Mouse (Mus musculus): ENCODE results near the gene Gm49368. TPM values are rescaled to one million over a fixed set of nuclear protein-coding genes. Genes with fewer than 3 reads are reported as not detected.

Gm49368 gene
- polyA plus RNA-seq (2015; fragmentation: Nextera tagmentation; extraction: Ambion mirVana): 0.80 TPM in 1 of 2 replicates, not detected in the other

DNA sequence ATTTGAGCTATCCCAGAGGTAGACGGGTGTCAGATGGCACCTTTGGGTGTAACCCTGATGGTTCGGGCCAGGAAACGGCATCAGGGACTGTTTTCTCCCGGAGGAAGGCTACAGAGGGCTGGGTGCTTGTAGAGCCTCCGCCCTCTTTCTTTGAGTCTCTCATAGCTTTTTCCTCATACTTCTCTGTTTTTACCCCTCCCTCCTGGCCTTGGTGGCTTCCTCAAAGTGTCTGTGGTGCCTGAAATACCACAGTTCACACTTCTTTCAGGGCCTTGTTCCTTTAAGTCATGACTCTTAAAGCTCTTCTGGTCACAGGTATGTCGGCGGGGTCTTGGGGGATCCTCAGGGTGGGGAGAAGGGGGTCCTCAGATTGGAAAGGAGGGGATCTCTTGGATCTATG lies at the start of gene Gm49368, which contains the start of gene Itgam:
Gm49368 (plus strand) TSS at position 228 of the 400 bp plus-strand sequence.
Itgam (plus strand) TSS at position 185 of the 400 bp plus-strand sequence.

DNA sequence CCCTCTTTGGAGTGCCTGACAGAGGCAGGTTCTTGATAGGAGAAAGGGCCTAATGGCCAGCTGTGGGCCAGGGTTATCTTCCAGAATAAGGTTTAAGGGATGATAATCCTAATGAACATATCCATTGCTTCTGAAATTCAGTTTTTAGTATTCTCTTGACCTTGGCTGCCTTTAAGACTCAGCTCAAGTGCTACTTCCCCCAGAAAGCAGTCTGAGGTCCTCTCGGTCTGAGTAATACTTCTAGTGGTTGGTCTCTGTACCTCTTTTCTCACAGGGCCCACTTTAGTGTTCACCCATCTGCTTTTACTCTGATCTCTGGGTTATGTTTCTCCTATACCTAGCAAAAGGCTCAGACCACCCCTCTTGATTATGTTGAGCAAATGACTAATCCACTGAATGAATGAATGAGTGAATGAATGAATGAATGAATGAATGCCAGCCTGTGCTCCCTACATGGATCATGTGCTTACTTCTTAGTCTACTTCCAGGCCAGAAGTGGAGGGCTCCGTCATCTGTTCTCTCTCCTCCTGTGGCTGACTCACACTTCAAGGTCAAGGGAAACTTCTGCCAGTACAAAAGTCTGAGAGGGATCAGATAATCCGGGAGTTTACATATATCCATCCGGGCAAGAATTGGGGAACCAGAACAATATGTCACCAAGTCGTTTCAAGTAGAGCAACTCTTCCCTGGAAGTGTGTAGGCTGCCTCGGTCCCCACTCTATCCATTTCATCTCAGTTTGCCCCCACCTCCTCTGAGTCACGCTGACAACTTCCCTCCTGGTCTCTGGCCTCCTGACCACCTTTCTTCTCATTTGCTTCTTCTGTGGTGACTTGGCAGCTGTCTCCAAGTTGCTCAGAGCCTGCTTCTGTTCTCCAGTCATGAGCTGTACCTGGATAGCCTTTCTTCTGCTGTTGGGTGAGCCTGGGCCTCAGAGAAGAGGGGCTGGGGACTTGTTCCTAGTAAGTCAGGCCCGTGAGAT lies 66.5 kb downstream of the Gm49368 start, which contains the start of gene Itgax:
Itgax (plus strand) TSS at position 807 of the 980 bp plus-strand sequence.

DNA sequence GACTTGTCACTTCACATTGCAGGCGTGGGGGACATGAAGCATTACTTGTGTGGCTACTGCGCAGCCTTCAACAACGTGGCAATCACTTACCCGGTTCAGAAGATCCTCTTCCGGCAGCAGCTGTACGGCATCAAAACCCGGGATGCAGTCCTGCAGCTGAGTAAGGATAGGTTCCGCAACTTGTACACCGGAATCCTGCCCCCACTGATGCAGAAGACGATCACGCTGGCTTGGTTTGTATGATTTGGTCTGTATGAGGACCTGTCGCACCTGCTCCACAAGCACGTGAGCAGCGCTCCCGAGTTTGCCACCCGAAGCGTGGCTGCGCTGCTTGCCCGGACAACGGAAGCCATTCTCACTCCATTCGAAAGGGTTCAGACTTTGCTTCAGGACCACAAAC lies 91.6 kb downstream of the Gm49368 start, which contains the start of gene Itgad:
Itgad (plus strand) TSS at position 301 of the 400 bp plus-strand sequence.

Other genes with a start within 250 kb of the Gm49368 start
- gene Stx4a, start 238.4 kb upstream of the Gm49368 start, polyA plus RNA-seq (2015; fragmentation: Nextera tagmentation; extraction: Ambion mirVana): 47.2 and 47.9 TPM in 2 replicates
- gene Stx1b, start 238.1 kb upstream of the Gm49368 start, polyA plus RNA-seq (2015; fragmentation: Nextera tagmentation; extraction: Ambion mirVana): 0.67 and 1.3 TPM in 2 replicates
- 3.5 and 3.8 TPM in 2 replicates for gene Zfp646, start 186.5 kb upstream of the Gm49368 start, polyA plus RNA-seq (2015; fragmentation: Nextera tagmentation; extraction: Ambion mirVana)
- 6.5 and 6.9 TPM in 2 replicates for gene Zfp668, start 185.9 kb upstream of the Gm49368 start, polyA plus RNA-seq (2015; fragmentation: Nextera tagmentation; extraction: Ambion mirVana)
- 0.65 and 0.75 TPM in 2 replicates for gene Prss53, start 171.7 kb upstream of the Gm49368 start, polyA plus RNA-seq (2015; fragmentation: Nextera tagmentation; extraction: Ambion mirVana)
- not detected in 2 replicates for gene Gm21974, start 167.2 kb upstream of the Gm49368 start, polyA plus RNA-seq (2015; fragmentation: Nextera tagmentation; extraction: Ambion mirVana)
- 151 and 156 TPM in 2 replicates for gene Vkorc1, start 167.1 kb upstream of the Gm49368 start, polyA plus RNA-seq (2015; fragmentation: Nextera tagmentation; extraction: Ambion mirVana)
- 103 and 107 TPM in 2 replicates for gene Bckdk, start 158.6 kb upstream of the Gm49368 start, polyA plus RNA-seq (2015; fragmentation: Nextera tagmentation; extraction: Ambion mirVana)
- gene Kat8, start 150.2 kb upstream of the Gm49368 start, polyA plus RNA-seq (2015; fragmentation: Nextera tagmentation; extraction: Ambion mirVana): 16.2 and 16.4 TPM in 2 replicates
- gene Prss8, start 132.6 kb upstream of the Gm49368 start, polyA plus RNA-seq (2015; fragmentation: Nextera tagmentation; extraction: Ambion mirVana): 27.0 and 30.7 TPM in 2 replicates
- 7.0 and 8.1 TPM in 2 replicates for gene Prss36, start 116.0 kb upstream of the Gm49368 start, polyA plus RNA-seq (2015; fragmentation: Nextera tagmentation; extraction: Ambion mirVana)
- 172 TPM in 2 replicates for gene Fus, start 95.2 kb upstream of the Gm49368 start, polyA plus RNA-seq (2015; fragmentation: Nextera tagmentation; extraction: Ambion mirVana)
- 74.4 and 124 TPM in 2 replicates for gene Pycard, start 68.8 kb upstream of the Gm49368 start, polyA plus RNA-seq (2015; fragmentation: Nextera tagmentation; extraction: Ambion mirVana)
- gene Trim72, start 58.7 kb upstream of the Gm49368 start, polyA plus RNA-seq (2015; fragmentation: Nextera tagmentation; extraction: Ambion mirVana): 0.10 and 0.20 TPM in 2 replicates
- 5.6 and 33.1 TPM in 2 replicates for gene Itgam, start within 50 bp of the Gm49368 start, polyA plus RNA-seq (2015; fragmentation: Nextera tagmentation; extraction: Ambion mirVana)
- 0.07 and 0.29 TPM in 2 replicates for gene Itgax, start 66.9 kb downstream of the Gm49368 start, polyA plus RNA-seq (2015; fragmentation: Nextera tagmentation; extraction: Ambion mirVana)
- gene Itgad, start 91.7 kb downstream of the Gm49368 start, polyA plus RNA-seq (2015; fragmentation: Nextera tagmentation; extraction: Ambion mirVana): not detected in 2 replicates
- 0.26 TPM in 1 of 2 replicates, not detected in the other for gene Cox6a2, start 143.7 kb downstream of the Gm49368 start, polyA plus RNA-seq (2015; fragmentation: Nextera tagmentation; extraction: Ambion mirVana)
- gene Armc5, start 174.7 kb downstream of the Gm49368 start, polyA plus RNA-seq (2015; fragmentation: Nextera tagmentation; extraction: Ambion mirVana): 14.9 and 15.4 TPM in 2 replicates
- 4.9 and 5.1 TPM in 2 replicates for gene 9130023H24Rik, start 175.3 kb downstream of the Gm49368 start, polyA plus RNA-seq (2015; fragmentation: Nextera tagmentation; extraction: Ambion mirVana)
- gene Tgfb1i1, start 184.1 kb downstream of the Gm49368 start, polyA plus RNA-seq (2015; fragmentation: Nextera tagmentation; extraction: Ambion mirVana): 540 and 628 TPM in 2 replicates
- gene Slc5a2, start 203.0 kb downstream of the Gm49368 start, polyA plus RNA-seq (2015; fragmentation: Nextera tagmentation; extraction: Ambion mirVana): not detected in 2 replicates
- gene BC017158, start 235.5 kb downstream of the Gm49368 start, polyA plus RNA-seq (2015; fragmentation: Nextera tagmentation; extraction: Ambion mirVana): 29.1 and 30.7 TPM in 2 replicates

All from urinary bladder, postnatal 0 days (tissue).